Mouse (Mus musculus) forebrain, postnatal 0 days (tissue): Measurements from ENCODE around the gene Trpv6. TPM values are rescaled to one million over a fixed set of nuclear protein-coding genes. Genes with fewer than 3 reads are reported as not detected.
A peak's percentile ranks its signal among the peaks of the same experiment; 100 is the strongest.

Experiments used
- ATAC-seq: fragments of 200-750 bp; cut with Nextera tagmentation; 2 replicates; pipeline ENCODE4 v1.8.0; 2017; ENCODE audit warnings: mild to moderate bottlenecking, moderate library complexity
- DNase-seq: peaks from one replicate; pipeline ENCODE4 v3.0.0-alpha.2; 2015
- H3K27ac ChIP-seq: fragments of 300-500 bp; sonication (generic); 2 replicates; pipeline ENCODE4 v1.5.1; 2014; ENCODE audit warnings: low read depth, mild to moderate bottlenecking, antibody characterized with exemption, low read length, moderate library complexity, mixed read lengths
- H3K27me3 ChIP-seq: fragments of 300-500 bp; sonication (generic); 2 replicates; pipeline ENCODE4 v1.6.1; 2014; ENCODE audit warnings: mild to moderate bottlenecking, low read length, mixed read lengths; ENCODE audit not compliant: insufficient read depth
- H3K36me3 ChIP-seq: fragments of 300-500 bp; sonication (generic); 2 replicates; pipeline ENCODE4 v1.6.1; 2014; ENCODE audit warnings: mild to moderate bottlenecking, moderate library complexity; ENCODE audit not compliant: insufficient read depth
- H3K4me1 ChIP-seq: fragments of 300-500 bp; sonication (generic); 2 replicates; pipeline ENCODE4 v1.6.1; 2014; ENCODE audit warnings: antibody characterized with exemption; ENCODE audit not compliant: insufficient read depth
- H3K4me2 ChIP-seq: fragments of 300-500 bp; sonication (generic); 2 replicates; pipeline ENCODE4 v1.6.1; 2014; ENCODE audit warnings: low read depth, mild to moderate bottlenecking, moderate library complexity
- H3K4me3 ChIP-seq: fragments of 300-500 bp; sonication (generic); 2 replicates; pipeline ENCODE4 v1.5.1; 2014; ENCODE audit warnings: low read depth, low read length, mixed read lengths
- H3K9ac ChIP-seq: fragments of 300-500 bp; sonication (generic); 2 replicates; pipeline ENCODE4 v1.6.1; 2014; ENCODE audit warnings: mild to moderate bottlenecking
- H3K9me3 ChIP-seq: fragments of 300-500 bp; sonication (generic); 2 replicates; pipeline ENCODE4 v1.6.1; 2016; ENCODE audit warnings: low read length
- CTCF ChIP-seq: sonication (generic); IDR thresholded peaks from 2 replicates; pipeline ENCODE4 v1.5.1; 2016; ENCODE audit warnings: antibody characterized with exemption, control low read depth, low read depth
- WGBS: fragments of 180-500 bp; shearing (Covaris S2); extraction: QIAGEN DNeasy Blood & Tissue Kit; methylation state at CpG from one replicate; pipeline ENCODE4 v1.1.7; 2014; 5-methylcytosine and 5-hydroxymethylcytosine counted together
- polyA plus RNA-seq: library from polyadenylated mRNA; unstranded; fragments of >200 nt; fragmentation: Nextera tagmentation; extraction: Ambion mirVana; gene quantifications from 2 replicates; pipeline ENCODE4 v1.2.1, GENCODE M21; 2015
- total RNA-seq: library from RNA; depleted of rRNA; stranded (reverse); fragments of >200 nt; gene quantifications from 2 replicates; pipeline ENCODE4 v1.2.3, GENCODE M21; 2014

Gene Trpv6
- total and polyA plus RNA-seq, 2 experiments from 2014 or later: 0.65 TPM; not detected in 1

DNA sequence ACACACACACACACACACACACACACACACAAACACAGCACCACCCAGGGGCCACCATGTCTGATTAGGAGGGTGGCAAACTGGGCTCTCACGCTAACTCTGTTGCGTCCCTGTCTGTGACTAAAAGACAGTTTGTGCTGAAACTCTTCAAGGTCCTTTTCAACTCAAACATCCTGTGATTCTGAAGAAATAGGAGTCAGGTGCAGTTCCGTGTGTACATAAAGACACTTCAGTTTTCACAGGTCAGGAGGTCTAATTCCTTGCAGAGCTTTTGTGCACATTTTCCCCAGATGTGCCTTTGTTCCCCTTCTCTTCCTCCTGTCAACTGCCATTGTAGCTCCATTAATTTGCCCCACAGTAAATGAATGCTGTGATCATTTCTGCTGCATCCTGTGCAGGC, 4.2 kb upstream of the Trpv6 start:
- H3K9ac ChIP-seq: no peak overlapping the region
- no peak overlapping the region for H3K27ac ChIP-seq
- H3K4me1 ChIP-seq: no peaks in the 10 kb centered on the region
- TF ChIP-seq CTCF: no peak
- WGBS: 62% methylated on average over 3 of the region's 3 CpGs
- no peaks in the 10 kb centered on the region for H3K27me3 ChIP-seq
- no peak for DNase-seq
- no peak overlapping the region for H3K4me3 ChIP-seq
- no peaks in the 10 kb centered on the region for H3K36me3 ChIP-seq
- no peak for ATAC-seq
- no peaks in the 10 kb centered on the region for H3K9me3 ChIP-seq
- no peak overlapping the region for H3K4me2 ChIP-seq

DNA sequence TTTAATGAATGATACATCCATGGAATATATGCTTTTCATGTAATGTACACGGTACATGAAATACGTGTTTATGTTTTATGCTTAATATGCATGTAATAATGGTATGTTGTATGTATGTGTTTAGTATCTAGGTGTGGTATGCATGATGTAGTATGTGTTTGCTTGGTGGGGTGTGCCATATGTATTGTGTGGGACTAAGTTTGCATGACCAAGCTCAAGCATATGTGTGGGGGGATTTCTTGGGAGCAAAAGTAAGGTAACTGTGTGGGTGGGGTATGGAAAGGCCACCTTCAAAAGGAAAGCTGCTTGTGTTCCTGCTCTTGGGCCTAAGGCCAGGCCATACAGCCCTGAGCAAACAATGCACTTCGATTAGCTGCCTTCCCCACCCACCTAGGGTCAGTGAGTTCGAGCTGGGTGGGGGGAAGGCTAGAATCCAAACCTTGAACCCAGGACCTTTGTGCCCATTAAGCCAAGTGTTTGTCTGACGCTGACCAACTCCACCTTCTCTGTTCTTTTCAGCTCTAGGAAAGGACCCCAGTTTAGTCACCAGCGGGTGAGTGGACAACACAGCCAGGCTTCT, 1.8 kb upstream of the Trpv6 start:
- no peak for DNase-seq
- TF ChIP-seq CTCF: no peak
- 81% methylated on average over 6 of the region's 6 CpGs for WGBS
- Histone ChIP-seq H3K9me3 (no peaks in the 10 kb centered on the region), H3K9ac (no peak overlapping the region), H3K4me2 (no peak overlapping the region), H3K27me3 (no peaks in the 10 kb centered on the region), H3K36me3 (no peaks in the 10 kb centered on the region), H3K4me3 (no peak overlapping the region), H3K27ac (no peak overlapping the region), H3K4me1 (no peaks in the 10 kb centered on the region)
- ATAC-seq: no peak

DNA sequence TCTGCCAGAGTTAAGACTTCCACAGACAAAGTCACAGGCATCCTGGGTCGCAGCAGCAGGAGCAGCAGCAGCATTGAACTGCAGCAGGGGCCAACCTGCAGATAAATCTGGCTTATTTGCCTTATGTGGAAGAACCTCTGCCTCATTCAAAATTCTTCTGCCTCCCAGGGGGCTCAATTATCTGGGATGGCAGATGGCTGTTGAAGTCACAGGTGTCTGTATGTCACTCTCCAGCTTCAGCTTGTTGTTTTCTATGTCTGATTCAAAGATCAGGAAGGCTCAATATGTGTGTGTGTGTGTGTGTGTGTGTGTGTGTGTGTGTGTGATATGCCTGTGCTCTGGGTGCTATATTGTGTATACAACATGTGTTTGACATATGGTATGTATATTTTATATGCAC, 1.2 kb upstream of the Trpv6 start:
- no peaks in the 10 kb centered on the region for H3K27me3 ChIP-seq
- no peak overlapping the region for H3K9ac ChIP-seq
- ATAC-seq: peak; percentile 35; the same call in 1 of the 2 replicates
- H3K4me3 ChIP-seq: no peak overlapping the region
- H3K4me1 ChIP-seq: no peaks in the 10 kb centered on the region
- no peak overlapping the region for H3K27ac ChIP-seq
- no peak overlapping the region for H3K4me2 ChIP-seq
- WGBS: 18% methylated on average over 1 of the region's 1 CpGs
- DNase-seq: no peak
- no peaks in the 10 kb centered on the region for H3K36me3 ChIP-seq
- H3K9me3 ChIP-seq: no peaks in the 10 kb centered on the region
- no peak for TF ChIP-seq CTCF

DNA sequence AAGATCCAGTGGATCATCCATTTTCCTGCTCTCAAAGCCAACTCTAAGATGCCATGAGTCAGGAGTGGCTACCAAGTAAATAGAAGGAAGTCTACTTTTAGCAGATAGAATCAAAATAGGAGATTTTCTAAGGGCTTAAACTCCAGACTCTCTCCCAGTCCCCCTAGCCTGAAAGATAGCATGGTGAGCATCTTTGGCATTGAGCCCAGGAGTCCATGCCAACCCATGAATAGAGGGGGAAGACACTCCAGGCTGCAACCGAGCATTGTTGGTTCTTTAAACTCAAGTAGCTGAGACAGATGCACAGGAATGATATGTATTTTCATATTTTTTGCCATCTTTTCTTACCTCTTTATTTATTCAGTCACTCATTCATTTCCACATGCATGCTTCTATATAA, 994 bp downstream of the Trpv6 start:
- no peak overlapping the region for H3K9ac ChIP-seq
- H3K27ac ChIP-seq: no peak overlapping the region
- H3K9me3 ChIP-seq: no peaks in the 10 kb centered on the region
- no peaks in the 10 kb centered on the region for H3K36me3 ChIP-seq
- H3K27me3 ChIP-seq: no peaks in the 10 kb centered on the region
- no peaks in the 10 kb centered on the region for H3K4me1 ChIP-seq
- 20% methylated on average over 1 of the region's 1 CpGs for WGBS
- ATAC-seq (no peak), DNase-seq (no peak)
- no peak overlapping the region for H3K4me3 ChIP-seq
- H3K4me2 ChIP-seq: no peak overlapping the region
- TF ChIP-seq CTCF: no peak

DNA sequence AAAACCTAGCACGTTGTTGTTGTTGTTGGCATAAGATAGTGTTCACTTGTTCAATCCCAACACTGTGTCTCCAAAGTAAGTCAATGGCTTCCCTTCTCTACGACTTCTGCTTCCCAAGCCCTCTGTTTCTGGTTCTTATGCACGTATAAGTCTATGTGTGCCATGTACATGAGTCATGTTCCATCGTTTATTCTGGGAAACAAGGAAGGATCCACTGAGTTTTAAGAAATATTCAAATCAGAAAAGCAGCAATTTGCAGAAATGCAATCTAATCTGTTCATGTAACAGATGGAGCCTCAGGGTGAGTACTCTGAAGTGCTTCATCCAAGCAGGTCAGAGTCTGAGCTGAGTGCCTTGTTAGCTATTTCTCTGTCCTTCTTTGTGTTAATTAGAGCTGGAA, 4.7 kb downstream of the Trpv6 start:
- H3K36me3 ChIP-seq: no peaks in the 10 kb centered on the region
- H3K9me3 ChIP-seq: no peaks in the 10 kb centered on the region
- no peak for TF ChIP-seq CTCF
- DNase-seq (no peak), ATAC-seq (peak; percentile 48)
- H3K4me2 ChIP-seq: no peak overlapping the region
- no peak overlapping the region for H3K9ac ChIP-seq
- no peaks in the 10 kb centered on the region for H3K27me3 ChIP-seq
- no peak overlapping the region for H3K27ac ChIP-seq
- no peaks in the 10 kb centered on the region for H3K4me1 ChIP-seq
- no peak overlapping the region for H3K4me3 ChIP-seq
- WGBS: 78% methylated on average over 4 of the region's 4 CpGs

DNA sequence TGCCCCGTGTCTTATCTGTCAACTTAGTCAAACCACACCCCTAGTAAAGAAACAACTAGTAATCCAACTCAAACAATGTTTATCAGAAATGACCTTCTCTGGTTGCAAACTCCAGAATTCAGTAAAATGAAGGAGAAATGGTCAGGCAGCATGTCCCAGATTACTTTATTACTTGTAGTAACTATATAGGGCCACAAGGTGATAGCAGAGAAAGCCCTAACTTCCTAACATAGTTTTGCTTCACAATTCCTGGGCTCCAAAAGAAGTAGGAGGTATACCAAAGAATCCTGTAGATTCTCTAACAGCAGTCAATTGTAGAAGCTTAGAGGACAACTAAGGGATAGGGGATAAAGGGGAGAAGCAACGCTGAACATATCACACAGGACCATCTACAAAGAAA, 5.4 kb downstream of the Trpv6 start:
- 73% methylated on average over 2 of the region's 2 CpGs for WGBS
- peak; percentile 47 for TF ChIP-seq CTCF
- Histone ChIP-seq H3K9me3 (no peaks in the 10 kb centered on the region), H3K4me2 (no peak overlapping the region), H3K4me3 (no peak overlapping the region), H3K9ac (no peak overlapping the region), H3K36me3 (no peaks in the 10 kb centered on the region), H3K4me1 (no peaks in the 10 kb centered on the region), H3K27me3 (no peaks in the 10 kb centered on the region), H3K27ac (no peak overlapping the region)
- ATAC-seq (no peak), DNase-seq (no peak)

DNA sequence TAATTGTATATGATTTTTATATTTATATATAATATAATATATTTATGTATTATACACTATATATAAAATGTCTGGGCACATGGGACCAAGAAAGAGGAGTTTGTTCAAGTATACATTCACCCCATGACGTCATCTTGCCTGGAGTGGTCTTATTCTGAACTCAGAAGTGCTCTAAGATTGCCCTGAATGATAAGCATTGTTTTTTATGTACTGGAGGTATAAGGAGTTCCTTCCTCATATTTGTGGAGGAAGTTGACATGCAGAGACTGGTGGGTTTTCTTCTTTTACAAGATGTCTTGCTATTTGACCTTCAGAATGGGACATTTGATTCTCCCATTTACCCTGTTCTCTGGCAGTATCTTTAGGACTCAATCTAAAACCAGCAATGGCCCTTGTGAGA, 8.0 kb downstream of the Trpv6 start:
- no peak overlapping the region for H3K4me3 ChIP-seq
- no peak for DNase-seq
- 77% methylated on average over 1 of the region's 1 CpGs for WGBS
- ATAC-seq: no peak
- no peaks in the 10 kb centered on the region for H3K9me3 ChIP-seq
- TF ChIP-seq CTCF: no peak
- no peaks in the 10 kb centered on the region for H3K36me3 ChIP-seq
- H3K9ac ChIP-seq: no peak overlapping the region
- H3K27ac ChIP-seq: no peak overlapping the region
- no peaks in the 10 kb centered on the region for H3K4me1 ChIP-seq
- H3K4me2 ChIP-seq: no peak overlapping the region
- H3K27me3 ChIP-seq: no peaks in the 10 kb centered on the region
